Mouse (Mus musculus) heart, embryonic 15.5 days (tissue): ENCODE results near the gene Rhobtb1. TPM values are rescaled to one million over a fixed set of nuclear protein-coding genes. Genes with fewer than 3 reads are reported as not detected.

Experiments
- ATAC-seq: fragments of 200-750 bp; cut with Nextera tagmentation; replicated peaks from 2 replicates; pipeline ENCODE4 v1.8.0; 2017; ENCODE audit warnings: low read depth, moderate TSS enrichment; ENCODE audit not compliant: insufficient number of reproducible peaks, insufficient read depth, low FRiP score
- H3K27ac ChIP-seq: fragments of 300-500 bp; sonication (generic); 2 replicates; pipeline ENCODE4 v1.5.1; 2015; ENCODE audit warnings: mild to moderate bottlenecking, inconsistent platforms
- H3K27me3 ChIP-seq: fragments of 300-500 bp; sonication (generic); 2 replicates; pipeline ENCODE4 v1.6.1; 2015; ENCODE audit warnings: inconsistent platforms
- H3K36me3 ChIP-seq: fragments of 300-500 bp; sonication (generic); 2 replicates; pipeline ENCODE4 v1.6.1; 2015; ENCODE audit warnings: mild to moderate bottlenecking, inconsistent platforms
- H3K4me1 ChIP-seq: fragments of 300-500 bp; sonication (generic); replicated peaks from 2 replicates; pipeline ENCODE4 v1.6.1; 2015; ENCODE audit warnings: inconsistent platforms
- H3K4me2 ChIP-seq: fragments of 300-500 bp; sonication (generic); 2 replicates; pipeline ENCODE4 v1.6.1; 2015; ENCODE audit warnings: inconsistent platforms, mild to moderate bottlenecking, moderate library complexity
- H3K4me3 ChIP-seq: fragments of 300-500 bp; sonication (generic); 2 replicates; pipeline ENCODE4 v1.5.1; 2015; ENCODE audit warnings: mild to moderate bottlenecking, inconsistent platforms
- H3K9ac ChIP-seq: fragments of 300-500 bp; sonication (generic); 2 replicates; pipeline ENCODE4 v1.6.1; 2015; ENCODE audit warnings: mild to moderate bottlenecking, inconsistent platforms
- H3K9me3 ChIP-seq: fragments of 300-500 bp; sonication (generic); replicated peaks from 2 replicates; pipeline ENCODE4 v1.6.1; 2016; ENCODE audit warnings: inconsistent platforms
- WGBS: fragments of 180-500 bp; shearing (Covaris S2); methylation state at CpG from one replicate; pipeline ENCODE4 v1.1.7; 2015; ENCODE audit warnings: mixed read lengths; 5-methylcytosine and 5-hydroxymethylcytosine counted together
- polyA plus RNA-seq: library from polyadenylated mRNA; unstranded; fragments of >200 nt; fragmentation: Nextera tagmentation; extraction: Ambion mirVana; gene quantifications from 2 replicates; pipeline ENCODE4 v1.2.1, GENCODE M21; 2015

Gene Rhobtb1
- polyA plus RNA-seq, 1 experiment from 2014 or later = 31.7 TPM

DNA sequence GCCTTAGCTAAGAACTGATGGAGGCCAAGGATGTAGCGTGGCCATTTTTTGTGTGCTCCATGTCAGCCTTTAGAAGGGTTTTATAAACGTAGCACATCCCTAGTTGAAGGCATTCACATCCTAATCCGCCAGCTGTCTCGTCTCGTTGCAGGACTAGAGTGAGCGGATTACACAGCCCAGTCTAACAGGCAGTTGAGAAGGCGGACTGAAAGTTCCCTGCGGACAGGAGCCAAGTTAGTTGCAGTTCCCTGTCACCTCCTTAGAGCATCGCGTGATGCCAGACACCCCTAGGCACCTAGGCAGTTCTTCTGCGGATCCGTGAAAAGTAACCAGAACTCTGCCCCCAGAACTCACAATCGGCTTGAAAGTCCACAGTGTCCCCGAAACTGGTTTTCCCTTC, 60.7 kb downstream of the Rhobtb1 start:
- Histone ChIP-seq H3K36me3 (peaks cover 15% of the 10 kb centered on the region), H3K4me2 (peak overlapping the region; percentile 94), H3K27ac (peak overlapping the region; percentile 100), H3K9me3 (no peaks in the 10 kb centered on the region), H3K4me3 (peak overlapping the region; percentile 75), H3K4me1 (peaks cover 16% of the 10 kb centered on the region), H3K27me3 (no peaks in the 10 kb centered on the region), H3K9ac (peak overlapping the region; percentile 93)
- no peak for ATAC-seq
- WGBS = 3% methylated on average over 14 of the region's 14 CpGs

DNA sequence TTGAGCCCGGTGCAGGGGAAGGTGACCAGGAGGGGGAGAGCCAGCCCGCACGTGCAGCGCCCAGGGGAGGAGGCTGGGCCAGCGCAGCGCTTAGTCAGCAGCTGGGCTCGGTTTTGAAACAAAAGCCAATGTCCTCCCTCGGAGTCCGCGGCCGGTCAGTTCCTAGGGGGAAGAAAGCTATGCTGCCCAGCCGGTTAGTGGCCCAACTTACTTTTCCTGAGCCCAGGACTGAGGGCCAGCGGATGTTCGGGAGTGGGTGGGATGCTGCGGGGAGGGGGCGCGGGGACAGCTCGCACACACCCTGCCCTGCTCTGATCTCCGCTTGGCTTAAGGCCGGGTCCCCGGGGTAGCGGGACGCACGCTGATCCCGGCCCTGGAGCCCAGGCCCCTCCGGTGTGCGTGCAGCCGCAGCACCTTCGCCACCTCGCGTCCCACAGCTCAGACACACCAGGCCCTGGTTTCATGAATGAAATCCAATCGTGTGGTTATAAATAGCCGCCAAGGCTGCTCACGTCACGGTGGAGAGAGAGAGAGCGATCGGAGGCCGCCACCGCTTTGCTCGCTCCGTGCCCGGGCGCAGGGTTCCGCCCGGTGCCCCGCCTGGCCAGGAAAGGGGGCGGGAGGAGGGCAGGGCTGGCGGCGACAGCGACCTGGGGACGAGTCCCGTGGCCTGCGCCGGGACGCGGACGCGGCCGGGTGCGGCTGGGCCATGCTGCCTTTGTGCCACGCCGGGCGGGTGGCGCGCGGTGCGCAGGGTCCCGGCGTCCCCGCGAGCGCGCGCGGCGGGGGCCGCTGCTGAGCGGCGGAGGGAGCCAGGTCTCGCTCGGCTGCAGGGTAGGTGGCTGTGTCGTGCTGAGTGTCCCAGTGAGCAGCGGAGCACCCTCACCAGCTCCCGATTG, 61.6 kb downstream of the Rhobtb1 start, which contains the start of gene A930033H14Rik:
A930033H14Rik (minus strand) TSS at position 557 of the 899 bp plus-strand sequence.
- H3K9ac ChIP-seq = peak within 1 kb of the TSS; percentile 93
- peaks cover 22% of the 10 kb centered on the region for H3K36me3 ChIP-seq
- peak within 1 kb of the TSS; percentile 75 for H3K4me3 ChIP-seq
- H3K4me1 ChIP-seq = peaks cover 16% of the 10 kb centered on the region
- H3K27ac ChIP-seq = peak within 1 kb of the TSS; percentile 100
- peak within 1 kb of the TSS; percentile 94 for H3K4me2 ChIP-seq
- H3K9me3 ChIP-seq = no peaks in the 10 kb centered on the region
- peak; percentile 93 for ATAC-seq
- no peaks in the 10 kb centered on the region for H3K27me3 ChIP-seq
- under 1% methylated on average over 83 of the region's 84 CpGs for WGBS

DNA sequence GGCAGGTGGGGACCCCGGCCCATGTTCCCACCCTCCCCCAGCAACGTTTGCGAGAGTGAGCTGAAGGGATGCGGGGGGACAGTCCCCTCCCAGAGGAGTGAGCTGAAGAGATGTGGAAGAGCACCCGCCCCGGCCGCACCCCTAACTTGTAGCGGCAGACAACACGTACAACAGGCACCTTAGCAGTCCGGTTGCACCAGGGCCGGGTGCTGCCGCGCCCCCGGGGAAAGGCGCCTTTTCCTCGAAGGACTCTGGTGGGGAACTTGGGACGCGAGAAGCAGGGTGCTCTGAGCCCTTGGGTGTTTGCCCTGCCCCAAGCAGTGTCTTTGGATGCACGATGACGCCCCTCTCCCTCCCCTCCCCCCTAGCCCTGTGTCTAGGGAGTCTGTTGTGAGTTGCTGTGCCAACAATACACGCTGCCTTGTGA, 62.2 kb downstream of the Rhobtb1 start:
- Histone ChIP-seq H3K4me3 (peak overlapping the region; percentile 75), H3K9ac (peak overlapping the region; percentile 93), H3K4me1 (peaks cover 21% of the 10 kb centered on the region), H3K27ac (peak overlapping the region; percentile 100), H3K27me3 (no peaks in the 10 kb centered on the region), H3K4me2 (peak overlapping the region; percentile 94), H3K9me3 (no peaks in the 10 kb centered on the region), H3K36me3 (peaks cover 22% of the 10 kb centered on the region)
- peak; percentile 52 for ATAC-seq
- under 1% methylated on average over 21 of the region's 21 CpGs for WGBS

DNA sequence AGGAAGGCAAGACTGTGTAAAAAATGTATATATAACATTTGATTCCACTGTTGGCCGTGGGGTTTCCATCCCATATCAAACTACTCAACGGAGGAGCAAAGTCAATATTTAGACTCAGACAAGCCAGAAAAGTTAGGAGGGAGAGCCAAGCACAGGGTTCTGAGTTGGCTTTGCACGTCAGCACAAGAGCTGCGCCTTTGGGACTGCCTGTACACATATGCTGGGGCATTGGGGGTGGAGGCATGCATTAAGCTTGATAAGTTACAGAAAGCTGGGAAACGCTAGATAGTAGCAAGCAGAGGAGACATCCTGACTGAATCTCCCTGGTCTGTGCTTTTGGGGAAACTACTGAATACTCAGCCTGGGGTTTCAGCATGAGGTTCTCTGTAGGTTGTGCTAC, 62.8 kb downstream of the Rhobtb1 start:
- Histone ChIP-seq H3K9me3 (no peaks in the 10 kb centered on the region), H3K36me3 (peaks cover 22% of the 10 kb centered on the region), H3K4me2 (peak overlapping the region; percentile 94), H3K27ac (peak overlapping the region; percentile 100), H3K9ac (peak overlapping the region; percentile 93), H3K4me3 (peak overlapping the region; percentile 75), H3K27me3 (no peaks in the 10 kb centered on the region), H3K4me1 (peaks cover 27% of the 10 kb centered on the region)
- no peak for ATAC-seq
- 5% methylated on average over 5 of the region's 5 CpGs for WGBS

DNA sequence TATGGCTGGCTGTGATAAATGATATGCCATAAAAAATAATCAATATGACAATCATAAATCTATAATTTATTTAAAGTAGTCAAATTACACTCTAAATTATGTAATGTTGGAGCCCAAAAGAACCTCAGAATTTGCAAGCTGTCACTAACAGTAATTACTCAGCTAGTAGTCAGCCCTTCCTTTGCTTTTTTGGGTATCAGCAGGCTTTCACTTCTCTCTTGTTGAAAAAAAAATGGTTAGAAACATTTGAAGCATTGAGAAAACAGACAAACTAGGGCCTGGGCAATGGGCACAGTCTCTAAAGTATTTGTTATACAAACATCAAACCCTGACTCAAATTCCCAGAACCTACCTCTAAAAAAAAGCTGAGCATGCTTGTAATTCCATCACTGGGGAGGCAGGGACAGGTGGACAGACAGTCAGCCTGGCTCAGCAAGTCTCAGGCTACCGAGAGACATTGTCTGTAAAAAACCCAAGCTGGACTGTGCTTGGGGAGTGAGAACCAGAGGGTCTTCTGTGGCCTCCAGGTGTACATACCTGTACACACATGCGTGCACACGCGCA, 66.0 kb downstream of the Rhobtb1 start:
- 94% methylated on average over 4 of the region's 4 CpGs for WGBS
- peaks cover 22% of the 10 kb centered on the region for H3K36me3 ChIP-seq

DNA sequence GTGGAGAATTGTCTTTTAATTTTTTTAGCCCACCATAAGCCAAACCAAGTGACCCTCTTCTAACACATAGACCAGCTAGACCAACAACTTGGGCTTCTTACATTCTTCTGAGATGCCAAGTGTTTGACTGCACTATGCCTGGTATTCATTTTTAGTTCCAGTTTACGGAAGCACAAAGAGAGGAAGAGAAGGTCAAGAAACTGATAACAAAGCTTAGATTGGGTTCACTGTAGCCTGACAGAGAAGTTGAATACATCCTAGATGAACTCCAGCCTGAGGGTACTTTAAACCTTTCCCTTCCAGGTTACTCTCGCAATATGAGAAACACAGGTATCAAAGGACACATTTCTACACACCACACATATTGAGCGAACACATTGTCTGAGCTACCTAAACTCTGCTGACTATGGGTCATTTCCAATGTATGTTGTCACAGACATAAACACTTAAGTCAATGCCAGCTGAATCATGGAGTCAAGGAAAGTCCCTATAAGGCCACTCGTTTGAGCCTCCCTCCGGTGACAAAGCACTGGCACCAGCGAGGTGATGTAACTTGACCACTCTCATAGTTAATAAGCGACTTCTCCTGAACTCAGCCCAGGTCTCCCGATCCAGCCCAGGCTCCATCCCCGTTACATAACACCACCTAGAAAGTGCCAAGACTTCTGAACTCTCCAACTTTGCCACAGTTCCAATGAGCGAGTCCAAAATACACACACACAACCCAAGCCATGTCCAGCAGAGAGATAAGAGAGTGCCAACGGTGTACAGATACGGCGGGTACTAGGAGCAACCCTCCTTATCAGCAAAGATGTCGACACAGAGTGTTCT, 67.4 kb downstream of the Rhobtb1 start:
- H3K27me3 ChIP-seq = no peaks in the 10 kb centered on the region
- peak; percentile 69; the same call in 1 of the 2 replicates for ATAC-seq
- no peak overlapping the region for H3K4me3 ChIP-seq
- no peak overlapping the region for H3K9ac ChIP-seq
- H3K36me3 ChIP-seq = peaks cover 25% of the 10 kb centered on the region
- no peaks in the 10 kb centered on the region for H3K9me3 ChIP-seq
- H3K4me1 ChIP-seq = peaks cover 40% of the 10 kb centered on the region
- 46% methylated on average over 14 of the region's 14 CpGs for WGBS
- no peak overlapping the region for H3K4me2 ChIP-seq
- H3K27ac ChIP-seq = peak overlapping the region; percentile 54

More for the DNA sequence above, 66.0 kb downstream of the Rhobtb1 start:
- no peak overlapping the region for H3K4me3 ChIP-seq
- H3K27ac ChIP-seq = no peak overlapping the region
- no peaks in the 10 kb centered on the region for H3K9me3 ChIP-seq
- no peak for ATAC-seq
- H3K9ac ChIP-seq = no peak overlapping the region
- H3K4me2 ChIP-seq = no peak overlapping the region
- H3K27me3 ChIP-seq = no peaks in the 10 kb centered on the region
- peaks cover 35% of the 10 kb centered on the region for H3K4me1 ChIP-seq

DNA sequence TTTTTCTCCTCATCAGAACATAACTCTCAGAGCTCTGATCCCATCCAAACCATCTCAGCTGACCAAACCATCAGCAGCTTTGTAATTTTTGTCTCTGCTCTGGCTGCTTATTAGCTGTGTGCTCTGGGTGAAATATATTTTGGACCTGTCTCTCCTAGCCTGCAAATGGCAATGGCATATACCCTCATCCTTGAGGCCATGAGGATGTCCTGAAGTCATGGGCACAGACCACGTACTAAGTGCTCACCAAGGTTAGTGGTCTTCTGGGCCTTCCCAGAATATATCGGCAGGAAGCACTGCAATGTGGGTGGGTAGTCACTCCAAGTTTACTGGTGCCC, 68.0 kb downstream of the Rhobtb1 start:
- Histone ChIP-seq H3K27me3 (no peaks in the 10 kb centered on the region), H3K9ac (no peak overlapping the region), H3K36me3 (peaks cover 25% of the 10 kb centered on the region), H3K4me2 (no peak overlapping the region), H3K4me3 (no peak overlapping the region), H3K9me3 (no peaks in the 10 kb centered on the region), H3K4me1 (peaks cover 35% of the 10 kb centered on the region), H3K27ac (peak overlapping the region; percentile 54)
- WGBS = 53% methylated on average over 2 of the region's 2 CpGs
- ATAC-seq = 0 out of 2 replicates have a peak, but pooled peaks have one; percentile 4

DNA sequence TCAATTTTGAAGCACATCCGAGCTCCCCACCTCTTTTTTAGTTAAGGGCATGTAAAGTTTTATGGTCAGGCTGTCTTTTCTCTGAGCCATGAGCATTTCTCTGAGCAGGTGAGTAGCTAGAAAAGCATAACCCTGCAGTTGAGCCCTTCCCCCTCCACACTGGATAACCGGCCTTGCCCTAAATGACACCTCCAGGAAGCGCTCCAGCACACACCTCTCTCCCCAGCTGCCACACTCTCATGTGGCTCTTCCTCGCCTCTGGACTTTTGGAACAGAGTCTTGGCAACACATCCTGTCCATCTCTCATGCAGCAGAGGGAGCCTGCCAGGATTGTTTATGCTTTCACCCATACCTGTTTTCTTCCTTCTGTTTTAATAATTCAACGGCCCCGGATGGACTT, 69.1 kb downstream of the Rhobtb1 start:
- Histone ChIP-seq H3K9ac (no peak overlapping the region), H3K4me1 (peaks cover 31% of the 10 kb centered on the region), H3K36me3 (peaks cover 25% of the 10 kb centered on the region), H3K4me3 (no peak overlapping the region), H3K27me3 (no peaks in the 10 kb centered on the region), H3K4me2 (no peak overlapping the region), H3K9me3 (no peaks in the 10 kb centered on the region), H3K27ac (no peak overlapping the region)
- 77% methylated on average over 6 of the region's 6 CpGs for WGBS
- no peak for ATAC-seq

DNA sequence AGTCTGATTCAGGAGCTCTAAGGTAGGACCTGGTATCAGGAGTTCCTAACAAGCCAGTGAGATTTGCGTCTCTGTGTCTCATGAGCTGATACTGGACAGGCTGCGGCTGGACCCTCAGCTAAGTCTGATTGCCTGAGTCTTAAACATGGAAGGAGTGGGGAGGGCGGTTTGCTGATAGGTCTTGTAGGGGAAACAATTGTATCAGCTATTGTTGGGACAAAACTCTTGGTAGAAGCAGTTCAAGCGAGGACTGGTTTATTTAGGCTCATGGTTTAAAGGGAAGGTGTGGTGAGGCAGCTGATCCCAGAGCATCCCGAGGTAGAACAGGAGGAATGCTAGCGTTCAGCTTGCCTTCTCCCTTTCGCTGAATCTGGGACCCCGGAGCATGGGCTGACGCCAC, 69.9 kb downstream of the Rhobtb1 start:
- no peak for ATAC-seq
- Histone ChIP-seq H3K4me3 (no peak overlapping the region), H3K9ac (no peak overlapping the region), H3K4me1 (peaks cover 38% of the 10 kb centered on the region), H3K4me2 (no peak overlapping the region), H3K9me3 (no peaks in the 10 kb centered on the region), H3K27ac (no peak overlapping the region), H3K36me3 (peaks cover 18% of the 10 kb centered on the region), H3K27me3 (no peaks in the 10 kb centered on the region)
- WGBS = 94% methylated on average over 9 of the region's 9 CpGs

DNA sequence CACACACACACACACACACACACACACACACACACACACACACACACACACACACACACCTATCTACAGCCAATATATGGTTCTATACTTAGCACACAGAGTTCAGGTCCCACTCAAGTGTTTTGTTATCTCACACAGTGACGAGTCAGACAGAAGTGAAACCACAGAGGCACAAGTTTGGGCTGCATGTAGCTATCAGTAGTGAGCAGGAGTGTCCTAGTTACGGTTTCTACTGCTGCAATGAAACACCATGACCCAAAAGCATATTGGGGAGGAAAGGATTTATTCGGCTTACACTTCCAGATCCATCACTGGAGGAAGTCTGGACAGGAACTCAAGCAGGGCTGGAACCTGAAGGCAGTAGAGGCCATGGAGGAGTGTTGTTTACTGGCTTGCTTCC, 70.7 kb downstream of the Rhobtb1 start:
- Histone ChIP-seq H3K36me3 (peaks cover 10% of the 10 kb centered on the region; the same call in 1 of the 2 replicates), H3K4me2 (0 out of 2 replicates have a peak overlapping the region, but pooled peaks have one; percentile 12), H3K4me1 (peaks cover 40% of the 10 kb centered on the region), H3K9ac (no peak overlapping the region), H3K9me3 (no peaks in the 10 kb centered on the region), H3K27ac (peak overlapping the region; percentile 58), H3K27me3 (no peaks in the 10 kb centered on the region), H3K4me3 (no peak overlapping the region)
- WGBS = 43% methylated on average over 3 of the region's 3 CpGs
- peak; percentile 41; the same call in 1 of the 2 replicates for ATAC-seq

DNA sequence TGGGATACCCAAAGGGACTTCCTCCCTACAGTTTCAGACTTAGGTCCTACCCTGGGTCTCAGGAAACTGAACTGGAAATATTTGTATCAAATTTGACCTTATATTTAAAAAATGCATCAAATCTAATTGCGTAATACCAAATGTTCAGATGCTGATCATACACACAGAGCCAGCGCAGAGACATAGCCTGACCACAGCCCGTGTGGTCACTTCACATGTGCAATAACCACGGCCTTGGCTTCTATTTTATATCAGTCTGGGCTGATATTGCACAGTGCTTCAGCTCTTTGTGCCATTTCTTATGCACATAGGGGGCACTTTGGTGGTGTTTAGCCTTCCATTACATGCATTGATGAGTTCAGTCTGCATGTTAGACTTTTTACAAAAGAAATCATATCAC, 72.0 kb downstream of the Rhobtb1 start:
- H3K9me3 ChIP-seq = no peaks in the 10 kb centered on the region
- ATAC-seq = no peak
- no peak overlapping the region for H3K4me2 ChIP-seq
- 93% methylated on average over 4 of the region's 4 CpGs for WGBS
- peaks cover 38% of the 10 kb centered on the region for H3K4me1 ChIP-seq
- 0 out of 2 replicates have a peak, but pooled peaks cover 3% of the 10 kb centered on the region for H3K36me3 ChIP-seq
- H3K27me3 ChIP-seq = no peaks in the 10 kb centered on the region
- no peak overlapping the region for H3K4me3 ChIP-seq
- no peak overlapping the region for H3K9ac ChIP-seq
- H3K27ac ChIP-seq = no peak overlapping the region
